Mouse (Mus musculus) left cerebral cortex, adult 11 months (tissue): ENCODE data around the gene Il2ra.
"Not testable (repeated sequence)": the region's sequence is repeated elsewhere in the genome, so short reads cannot be mapped to it uniquely, and the experiment has no call there.

ENCODE experiments used
- DNase-seq: peaks from one replicate; pipeline ENCODE4 v3.0.0; 2022; ENCODE audit warnings: low spot score

Gene Il2ra

DNA sequence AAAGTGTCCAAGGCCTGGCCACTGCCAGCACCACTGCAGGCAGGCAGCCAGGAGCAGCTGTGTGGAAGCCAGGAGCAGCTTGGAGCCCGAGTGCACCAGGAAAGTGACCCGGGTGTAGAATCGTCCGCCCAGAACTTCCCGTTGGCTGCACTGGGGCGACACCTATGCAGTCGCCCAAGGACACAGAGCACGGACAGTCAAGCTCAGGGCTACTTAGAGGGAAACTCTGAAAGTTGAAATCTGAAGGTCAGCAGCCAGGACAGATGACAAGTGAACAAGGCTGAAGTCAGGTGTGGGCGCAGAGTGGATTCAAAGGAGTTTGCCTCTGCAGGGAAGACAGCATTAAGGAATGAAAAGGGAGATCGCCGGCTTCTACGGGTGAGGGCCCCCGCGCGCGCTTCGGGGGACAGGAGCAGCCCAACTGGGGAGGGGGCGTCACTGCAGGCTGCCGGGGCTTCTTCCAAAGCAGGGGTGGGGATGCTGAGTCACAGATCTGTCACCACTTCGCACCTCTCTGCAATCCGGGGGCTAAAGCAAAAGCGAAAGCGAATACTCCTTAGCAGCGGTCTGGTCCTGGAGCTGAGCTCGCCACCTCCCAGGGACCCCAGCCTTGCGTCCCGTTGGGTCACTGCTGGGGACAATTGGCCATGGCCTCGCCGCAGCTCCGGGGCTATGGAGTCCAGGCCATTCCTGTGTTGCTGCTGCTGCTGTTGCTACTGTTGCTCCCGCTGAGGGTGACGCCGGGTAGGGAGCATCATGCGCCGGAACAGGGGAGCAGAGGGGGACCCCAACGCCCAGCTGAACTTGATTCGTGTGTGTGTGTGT, 62.8 kb downstream of the Il2ra start, which contains the start of gene Il15ra:
Il15ra (plus strand) TSS at position 90 of the 825 bp plus-strand sequence.
- DNase-seq, result no peak

- no peak for DNase-seq
Measured at GRCm38 (mm10) chr2:11706030-11706745, 63.6 kb downstream of the Il2ra start.

DNA sequence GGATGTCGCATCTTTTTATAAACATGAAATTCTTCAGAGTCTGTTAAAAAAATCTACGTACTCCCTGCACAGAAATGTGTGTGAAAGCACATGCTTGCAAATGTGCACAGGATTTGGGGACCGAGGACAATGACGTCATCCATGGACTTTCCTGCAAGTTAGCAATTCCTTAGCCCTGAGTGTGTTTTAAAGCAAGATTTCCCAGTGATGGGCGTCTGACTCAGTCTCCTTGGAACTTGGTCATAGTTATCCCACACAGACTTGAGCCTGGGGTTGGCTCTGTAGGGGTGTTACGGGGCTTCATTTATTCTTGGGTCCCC, 64.1 kb downstream of the Il2ra start:
- DNase-seq, result no peak

DNA sequence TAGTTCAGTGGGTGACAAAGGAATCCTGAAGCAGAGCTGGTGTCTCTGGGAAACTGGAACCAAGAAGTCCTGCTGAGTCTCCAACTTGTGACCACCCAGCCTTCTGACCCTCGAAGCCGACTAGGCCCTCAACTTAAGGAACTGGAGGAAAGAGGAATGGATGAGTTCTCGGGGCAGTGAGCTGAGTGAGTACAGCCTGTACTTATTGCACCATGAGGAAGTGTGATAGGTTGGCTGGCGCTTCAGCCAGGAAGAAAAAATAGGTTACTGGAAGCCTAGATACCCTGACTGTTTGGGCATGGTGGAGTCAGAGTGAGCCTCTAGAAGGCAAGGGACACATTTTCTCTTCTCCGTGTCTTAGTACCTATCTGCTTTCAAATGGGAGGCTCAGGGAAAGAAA, 65.9 kb downstream of the Il2ra start:
- no peak for DNase-seq

DNA sequence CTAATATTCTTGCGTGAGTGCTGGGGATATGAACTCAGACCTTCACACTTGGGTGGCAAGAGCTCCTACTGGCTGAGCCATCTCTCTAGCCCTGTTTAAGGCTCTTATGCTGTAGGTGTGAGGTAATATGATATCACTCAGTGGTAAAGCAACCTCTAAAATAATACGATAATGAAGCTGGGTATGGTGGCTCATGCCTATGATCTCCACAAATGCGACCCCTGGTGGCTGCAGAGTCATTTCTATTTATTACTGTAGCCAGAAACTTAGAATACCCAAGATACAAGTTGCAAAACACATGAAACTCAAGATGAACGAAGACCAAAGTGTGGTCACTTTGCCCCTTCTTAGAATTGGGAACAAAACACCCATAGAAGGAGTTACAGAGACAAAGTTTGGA, 67.5 kb downstream of the Il2ra start:
- DNase-seq, result not testable (repeated sequence)

DNA sequence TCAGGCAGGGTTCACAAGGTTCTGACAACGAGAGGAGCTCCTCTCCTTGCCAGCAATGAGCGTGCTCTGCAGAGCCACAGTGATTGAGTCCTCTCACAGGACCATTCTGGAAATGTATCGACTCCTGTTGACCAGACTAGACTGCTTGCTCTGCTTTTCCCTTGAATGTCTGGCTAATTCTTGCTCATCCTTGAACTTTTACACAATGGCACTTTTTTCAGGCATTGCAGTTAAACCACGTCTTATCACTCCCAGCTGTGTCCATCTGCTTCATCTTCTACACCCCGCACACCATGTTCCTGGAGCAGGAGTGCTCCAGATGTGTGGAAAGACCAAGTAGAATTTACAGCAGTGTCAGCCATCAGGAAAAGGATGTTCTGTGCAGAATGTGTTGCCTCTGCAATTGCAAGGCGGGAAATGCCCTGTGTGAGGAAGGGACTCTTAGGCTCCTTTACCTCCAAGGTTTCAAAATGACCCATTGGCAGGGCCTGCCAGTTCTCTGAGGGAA, 69.9 kb downstream of the Il2ra start:
- DNase-seq, result no peak

DNA sequence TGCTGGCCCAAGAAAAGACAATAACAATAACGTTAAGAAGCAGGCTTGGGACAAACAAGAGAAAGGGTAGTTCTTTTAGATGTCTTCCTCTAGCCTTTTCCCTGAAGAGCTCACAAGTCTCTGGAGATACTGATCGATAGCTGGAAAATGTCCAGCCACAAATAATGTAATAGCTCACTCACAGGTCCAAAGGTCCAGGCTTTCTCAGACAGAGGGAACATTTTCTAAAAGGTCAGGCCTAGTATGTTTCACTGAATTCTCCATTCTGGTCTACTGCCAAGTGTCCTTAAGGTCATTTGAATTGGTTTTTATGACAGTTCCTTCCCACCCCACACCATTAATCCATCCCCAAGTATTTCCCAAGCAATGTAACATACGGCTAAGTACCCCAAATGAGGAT, 70.4 kb downstream of the Il2ra start:
- no peak for DNase-seq

GRCm38 (mm10) chr2:11714535-11714934, 71.9 kb downstream of the Il2ra start:
- DNase-seq, result peak; percentile 15

GRCm38 (mm10) chr2:11718573-11718972, 76.0 kb downstream of the Il2ra start:
- DNase-seq, result no peak

DNA sequence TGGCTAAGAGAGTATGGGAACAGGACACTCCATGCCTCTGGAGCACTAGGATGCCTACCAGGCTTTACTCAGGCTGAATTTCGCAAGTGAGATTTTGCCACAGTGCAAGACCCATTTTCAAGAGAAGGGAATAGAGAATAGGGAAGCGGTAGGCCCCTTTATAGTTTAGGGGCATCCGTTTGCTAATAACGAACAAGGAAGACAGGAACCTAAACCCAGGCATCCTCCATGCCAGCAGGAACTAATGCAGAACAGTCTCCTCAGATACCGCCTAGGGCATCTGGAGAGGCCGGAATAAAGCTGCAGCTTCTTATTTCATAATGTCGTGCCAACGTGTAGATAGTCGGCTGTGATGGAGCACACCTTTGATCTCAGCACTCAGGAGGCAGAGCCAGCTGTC, 80.0 kb downstream of the Il2ra start:
- no peak for DNase-seq

DNA sequence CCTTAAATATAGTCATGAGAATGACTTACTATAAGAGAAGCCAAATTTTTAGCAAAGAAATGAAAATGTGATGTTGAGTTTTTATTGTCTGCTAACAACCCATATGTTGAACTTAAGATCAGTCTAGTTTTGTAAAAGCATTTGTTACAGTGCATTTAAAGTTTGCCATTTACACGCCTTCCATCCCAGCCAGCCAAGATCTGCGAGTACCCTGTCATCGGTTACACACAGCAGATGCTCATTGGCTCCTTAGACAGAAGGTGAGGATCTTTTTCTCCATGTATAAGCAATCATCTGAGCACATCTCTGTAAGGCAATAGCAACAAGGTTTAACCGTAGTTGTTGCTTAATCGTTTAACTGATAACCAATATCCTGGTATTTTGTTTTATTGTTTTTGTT, 85.0 kb downstream of the Il2ra start:
- no peak for DNase-seq

DNA sequence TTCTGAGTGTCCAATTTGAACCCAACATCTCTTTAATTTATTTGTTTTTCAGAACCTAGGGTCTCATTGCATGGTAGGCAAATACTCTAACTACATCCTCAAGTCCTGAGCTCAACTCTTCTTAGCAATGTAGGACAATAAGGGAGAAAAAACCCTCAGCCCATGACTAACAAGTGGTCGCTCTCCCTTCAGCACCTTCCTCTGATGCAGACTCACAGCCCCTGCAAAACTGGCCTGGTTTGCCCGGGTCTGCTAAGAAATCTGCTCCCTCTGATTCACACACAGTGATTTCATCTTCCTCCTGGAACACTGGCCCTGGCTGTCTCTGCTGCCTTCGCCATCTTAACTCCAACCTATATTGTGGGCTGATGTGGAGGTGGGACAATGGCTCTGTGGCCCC, 86.5 kb downstream of the Il2ra start:
- DNase-seq, result no peak

- DNase-seq, result no peak
Measured at GRCm38 (mm10) chr2:11732978-11733377, 90.4 kb downstream of the Il2ra start.

DNA sequence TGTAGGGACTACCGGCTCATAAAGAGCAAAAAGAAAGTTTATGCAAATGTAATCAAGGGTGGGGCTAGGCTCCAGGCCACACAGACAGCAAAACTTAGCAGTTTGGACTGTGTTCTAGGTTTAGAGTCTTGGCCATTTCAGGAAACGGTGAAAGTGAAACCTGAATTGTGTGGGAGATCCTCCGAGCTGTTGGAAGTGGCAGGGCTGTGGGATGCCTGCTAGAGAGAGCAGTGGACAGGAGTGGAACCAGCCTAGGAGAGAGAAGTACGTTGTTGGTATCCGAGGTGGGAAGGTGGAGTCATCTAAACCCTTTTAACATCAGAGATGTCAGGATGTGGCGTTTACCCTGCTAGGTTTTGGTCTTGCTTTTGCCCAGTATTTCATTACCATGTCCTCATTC, 93.2 kb downstream of the Il2ra start:
- no peak for DNase-seq

- DNase-seq, result no peak
Measured at GRCm38 (mm10) chr2:11738794-11739193, 96.2 kb downstream of the Il2ra start.

GRCm38 (mm10) chr2:11739516-11740051, 97.0 kb downstream of the Il2ra start:
- no peak for DNase-seq
